Mouse (Mus musculus): ENCODE measurements around the gene Zfp30.

The Zfp30 gene

DNA sequence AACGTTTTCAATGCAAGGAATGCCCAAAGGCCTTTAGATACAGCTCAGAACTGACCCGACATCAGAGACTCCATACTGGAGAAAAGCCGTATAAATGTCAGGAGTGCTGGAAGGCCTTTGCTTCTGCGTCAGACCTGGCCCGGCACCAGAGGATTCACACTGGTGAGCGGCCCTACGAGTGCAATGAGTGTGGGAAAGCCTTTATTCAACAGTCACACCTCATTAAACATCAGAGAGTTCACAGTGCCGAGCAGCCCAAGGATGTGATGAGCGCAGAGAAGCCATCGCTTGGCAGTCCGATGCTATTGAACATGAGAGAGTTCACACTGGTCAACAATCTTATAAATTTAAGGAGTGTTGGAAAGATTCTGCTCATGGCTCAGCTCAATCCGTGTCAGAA, 46.0 kb downstream of the Zfp30 start:
- no peak for DNase-seq (ENCODE audit: low spot score)

GRCm38 (mm10) chr7:29836816-29837215, 53.0 kb downstream of the Zfp30 start:
- no peak for DNase-seq (ENCODE audit: low spot score)

GRCm38 (mm10) chr7:29839256-29839655, 55.5 kb downstream of the Zfp30 start:
- DNase-seq (ENCODE audit: low spot score): no peak

- no peak for DNase-seq (ENCODE audit: low spot score)
Measured at GRCm38 (mm10) chr7:29842105-29842504, 58.3 kb downstream of the Zfp30 start.
